Mouse (Mus musculus) erythroblast, adult 5-6 weeks (primary cell): ENCODE measurements at regions not wholly inside any gene's neighbourhood (a gene's known extent, or its start where the extent isn't known, plus 50 kb on each side); places are given as distances from the start of the nearest gene placed in this dataset.

Experiments
- ATAC-seq: replicated peaks from 2 replicates; pipeline ENCODE4 v1.8.0; 2016; ENCODE audit warnings: moderate number of reproducible peaks, mild to moderate bottlenecking, moderate TSS enrichment, inconsistent platforms; ENCODE audit not compliant: poor library complexity, low FRiP score, severe bottlenecking

DNA sequence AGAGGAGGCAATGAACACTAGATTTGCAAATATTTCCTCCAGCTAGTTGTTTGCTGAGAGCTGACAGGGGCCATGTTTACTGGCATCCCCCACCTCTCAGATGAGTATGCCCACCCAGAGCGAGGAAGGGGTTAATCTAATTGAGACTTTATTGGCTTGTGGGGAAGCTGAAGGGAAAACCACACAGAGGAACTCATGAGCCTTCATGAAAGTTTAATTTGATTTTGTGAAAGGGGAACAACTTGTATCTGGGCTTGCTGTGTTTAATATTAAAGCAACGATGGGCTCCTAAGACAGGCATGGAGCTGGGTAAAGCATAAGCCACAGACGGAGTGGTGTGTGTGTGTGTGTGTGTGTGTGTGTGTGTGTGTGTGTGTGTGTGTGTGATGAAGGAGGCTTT is 2146.2 kb upstream of the Lrrc6 start:
- no peak for ATAC-seq

DNA sequence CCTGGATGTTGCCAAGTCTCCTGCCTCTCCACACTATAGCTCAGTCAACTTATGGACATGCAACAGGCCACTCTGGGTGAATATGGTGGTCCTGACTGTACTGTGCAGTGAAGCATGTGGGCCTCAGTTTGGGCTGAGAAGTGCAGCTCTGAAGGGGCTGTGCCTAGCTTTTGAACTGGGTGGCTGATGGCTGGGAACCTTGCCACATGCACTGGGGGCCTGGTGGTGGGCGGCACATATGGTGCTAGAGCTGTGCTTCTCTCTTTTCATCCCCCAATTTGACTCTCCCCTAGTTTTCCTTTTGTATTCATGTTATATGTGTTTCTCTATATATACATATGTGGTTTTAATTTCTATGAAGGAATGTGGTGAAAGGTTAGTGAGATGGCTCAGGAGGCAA is 2144.2 kb upstream of the Lrrc6 start:
- ATAC-seq, result no peak

DNA sequence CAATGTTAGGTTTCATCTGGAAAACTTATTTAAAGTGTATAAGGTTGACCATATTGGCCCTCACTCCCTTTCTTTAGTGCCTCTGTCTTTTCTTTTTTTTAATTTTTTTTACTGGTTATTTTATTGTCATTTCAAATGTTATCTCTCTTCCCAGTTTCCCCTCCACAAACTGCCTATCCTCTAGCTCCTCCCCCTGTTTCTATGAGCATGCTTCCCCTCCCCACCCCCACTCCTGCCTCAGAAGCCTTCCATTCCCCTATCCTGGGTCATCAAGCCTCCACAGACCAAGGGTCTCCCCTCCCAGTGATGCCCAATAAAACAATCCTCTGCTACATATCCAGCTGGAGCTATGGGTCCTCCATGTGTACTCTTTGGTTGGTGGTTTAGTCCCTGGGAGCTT is 2134.9 kb upstream of the Lrrc6 start:
- ATAC-seq, result no peak

DNA sequence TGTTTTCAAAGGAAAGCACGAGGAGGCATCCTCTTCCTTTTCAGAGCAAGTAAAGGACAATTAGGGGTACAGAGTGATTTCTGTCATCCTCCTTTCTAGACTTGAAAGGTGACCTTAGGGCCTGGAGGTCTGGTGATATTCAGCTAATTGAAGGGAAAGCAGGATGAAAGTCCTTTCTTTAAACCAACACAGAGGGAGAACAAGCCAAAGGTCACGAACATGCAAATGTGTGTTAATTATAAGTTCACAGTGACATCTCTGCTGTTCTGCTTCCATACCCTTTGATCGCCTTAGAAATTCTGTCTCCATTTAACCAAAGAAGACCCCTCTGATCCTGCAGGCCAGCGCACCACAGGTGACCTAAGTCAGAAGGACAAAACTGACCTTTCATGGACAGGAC is 2126.3 kb upstream of the Lrrc6 start:
- no peak for ATAC-seq

DNA sequence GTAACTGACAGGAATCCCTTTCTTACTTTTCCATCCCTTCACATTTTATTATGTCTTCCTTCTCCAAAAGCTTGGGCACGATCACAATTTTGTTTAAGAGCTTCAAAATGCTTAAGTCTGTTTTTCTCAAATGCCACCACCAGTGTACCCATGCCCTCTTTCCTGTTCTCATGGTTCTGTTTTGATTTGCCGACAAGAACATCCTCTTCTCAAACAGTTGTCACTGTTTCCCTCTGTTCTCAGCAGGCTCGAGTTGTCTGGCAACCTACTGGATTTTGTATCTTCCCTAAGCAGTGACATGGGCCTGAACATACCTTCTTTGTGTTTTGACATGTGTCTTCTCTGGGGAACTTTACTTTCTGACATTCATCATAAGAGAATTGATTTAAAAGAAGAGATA is 2124.1 kb upstream of the Lrrc6 start:
- no peak for ATAC-seq

DNA sequence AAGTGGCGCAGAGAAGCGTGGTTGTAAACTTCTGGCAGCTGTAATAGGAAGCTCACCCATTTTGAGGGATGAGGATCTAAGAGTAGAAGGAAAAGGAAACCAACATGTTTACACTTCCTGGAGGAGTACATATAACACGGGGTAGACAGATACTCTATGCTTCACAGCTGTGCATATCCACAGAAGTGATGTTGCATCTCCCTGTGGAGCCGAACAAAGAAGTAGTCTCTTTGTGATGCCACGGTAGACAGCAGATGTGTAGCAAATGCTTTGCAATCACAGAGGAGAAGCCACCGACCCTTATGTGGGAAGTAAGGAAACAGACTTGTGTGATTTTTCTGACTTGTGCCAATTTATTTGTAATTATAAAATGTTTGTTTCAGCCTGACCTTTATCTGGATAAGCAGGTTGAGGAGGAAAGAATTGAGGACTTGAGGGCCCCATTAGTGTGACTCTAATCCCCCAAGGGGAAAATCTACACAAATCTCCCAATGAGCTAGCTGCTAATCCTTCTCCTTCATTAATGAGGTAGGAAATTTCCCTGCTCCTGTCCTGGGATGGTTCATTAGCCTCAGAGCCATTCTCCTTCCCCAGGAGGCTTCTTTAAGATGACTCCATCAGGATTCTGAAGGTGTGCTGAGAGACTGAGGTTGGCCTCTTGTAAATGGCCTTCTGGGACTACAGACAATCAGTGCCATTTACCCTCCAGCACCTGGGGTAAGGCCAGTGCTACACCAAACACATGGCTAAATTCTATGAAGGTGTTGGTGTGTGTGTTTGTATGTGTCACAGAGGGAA is 2119.9 kb upstream of the Lrrc6 start:
- ATAC-seq, result no peak

DNA sequence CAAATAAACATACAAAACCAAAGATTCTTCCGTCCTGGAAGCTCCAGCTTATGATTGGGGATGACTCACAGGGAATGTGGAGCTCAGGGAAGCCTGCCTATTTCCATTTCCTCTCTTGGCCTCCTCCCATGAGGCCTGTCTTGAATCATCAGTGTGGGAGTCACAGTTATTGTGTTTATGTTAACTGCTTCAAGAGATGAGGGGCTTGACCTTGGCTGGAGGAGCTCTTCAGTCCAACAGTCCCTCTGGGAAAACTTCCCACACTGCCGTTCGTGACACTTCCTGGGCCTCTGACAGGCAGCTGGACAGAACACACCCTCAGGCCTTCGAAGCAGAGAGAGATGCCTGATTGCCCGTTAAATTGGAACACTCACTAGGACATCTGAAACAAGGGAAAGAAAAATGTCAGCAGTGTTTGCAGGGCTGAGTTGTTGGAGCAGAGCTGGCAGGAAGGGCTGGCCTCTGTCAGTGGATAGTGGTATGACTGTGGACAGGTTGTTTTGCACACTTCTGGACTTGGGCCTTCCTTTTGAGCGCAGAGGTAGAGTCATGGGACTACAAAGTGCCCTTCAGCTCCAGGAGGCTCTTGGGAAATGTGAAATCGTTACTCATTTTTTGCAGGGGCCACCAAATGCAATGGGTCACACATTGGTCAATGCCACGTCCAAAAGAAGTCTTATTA is 2105.5 kb upstream of the Lrrc6 start:
- ATAC-seq, result no peak

DNA sequence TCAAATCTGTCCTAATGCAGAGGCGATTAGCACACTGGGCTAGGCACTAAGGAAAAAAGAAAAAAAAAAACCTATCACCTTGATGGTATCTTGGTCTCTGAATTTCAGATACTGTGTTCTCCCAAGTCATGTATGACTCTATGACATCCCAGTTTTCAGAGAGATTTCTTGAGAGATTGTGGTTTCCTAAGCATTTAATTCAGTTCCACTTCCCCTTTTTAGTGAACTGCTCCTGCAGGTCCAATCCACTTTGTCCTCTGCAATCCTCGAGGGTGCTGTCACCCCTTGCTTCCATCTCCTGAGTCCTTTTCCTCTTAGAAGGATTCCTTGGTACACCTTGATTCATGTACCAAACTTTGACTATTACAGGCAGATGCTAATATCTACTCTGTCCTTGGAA is 2104.8 kb upstream of the Lrrc6 start:
- no peak for ATAC-seq

DNA sequence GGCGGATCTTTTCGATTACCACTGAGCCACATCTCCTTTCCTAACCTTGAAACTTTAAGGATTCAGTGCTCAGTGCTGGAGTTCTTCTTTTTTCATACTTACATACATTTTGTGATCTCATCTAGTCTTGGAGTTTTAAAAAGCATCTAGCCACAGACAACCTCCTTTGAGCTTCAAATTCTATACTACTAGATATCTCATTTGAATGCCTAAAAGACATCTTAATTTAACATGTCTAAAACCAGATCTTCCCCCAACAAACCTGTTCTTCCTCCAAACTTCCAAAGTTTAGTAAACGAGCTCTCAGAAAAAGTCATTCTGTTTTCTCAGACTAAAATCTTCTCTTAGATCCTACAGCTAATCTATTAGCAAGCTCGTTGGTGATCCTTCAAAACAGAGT is 2081.5 kb upstream of the Lrrc6 start:
- ATAC-seq, result no peak

DNA sequence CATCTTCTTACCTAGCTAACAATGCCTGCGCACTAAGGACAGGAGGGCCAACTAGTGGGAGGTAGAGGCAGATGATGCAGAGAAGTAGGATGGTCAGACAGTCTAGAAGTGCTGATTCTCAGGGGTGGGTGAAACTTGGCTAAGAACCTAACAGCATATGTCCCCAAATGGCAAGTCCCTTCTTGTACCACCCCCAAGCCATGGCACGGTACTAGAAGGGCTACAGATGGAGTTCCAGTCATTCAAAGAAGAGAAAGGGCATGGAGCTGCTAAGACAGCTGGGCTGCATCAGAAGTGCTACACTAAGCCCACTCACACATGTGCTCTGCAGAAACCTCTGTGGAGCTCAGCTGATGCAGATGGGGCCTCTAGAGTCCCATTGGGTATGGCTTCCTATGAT is 2078.8 kb upstream of the Lrrc6 start:
- no peak for ATAC-seq

DNA sequence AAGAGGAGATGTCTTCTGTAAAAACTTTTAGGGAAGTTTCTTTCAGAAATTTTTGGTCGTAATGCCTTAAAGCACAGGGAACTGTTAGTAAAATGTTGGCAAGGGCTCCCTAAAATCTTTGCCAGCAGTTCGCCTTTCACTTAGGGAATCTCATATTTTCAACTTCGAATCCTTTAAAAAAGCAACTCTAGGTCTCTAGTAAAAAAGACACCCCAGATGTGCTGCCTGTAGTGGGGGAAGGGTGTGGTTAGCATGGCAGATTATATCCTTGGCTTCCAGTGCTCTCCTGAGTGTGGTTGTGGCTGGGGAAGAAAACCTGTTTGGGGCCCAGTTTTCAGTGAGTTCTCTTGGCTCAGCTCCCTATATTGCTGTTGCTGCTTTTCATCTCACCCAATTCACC is 2059.9 kb upstream of the Lrrc6 start:
- no peak for ATAC-seq

DNA sequence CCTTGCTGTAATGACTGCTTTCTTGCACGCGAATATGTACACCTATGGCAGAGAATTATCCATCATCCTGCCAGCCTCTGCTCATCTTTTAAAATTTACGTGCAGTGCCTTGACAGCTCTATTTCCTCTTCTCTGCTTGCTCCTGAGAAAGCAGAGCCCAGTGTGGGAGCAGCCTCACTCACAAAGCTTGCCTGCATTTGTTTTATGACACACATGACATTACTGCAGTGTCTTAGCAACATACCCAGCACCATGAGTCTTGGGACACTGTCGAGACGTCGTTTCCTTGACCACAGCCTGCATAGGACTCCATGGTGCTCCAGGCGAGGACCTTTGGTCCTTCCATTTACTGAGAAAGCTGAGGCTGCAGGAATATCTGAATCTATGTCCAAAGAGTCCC is 2055.4 kb upstream of the Lrrc6 start:
- no peak for ATAC-seq

DNA sequence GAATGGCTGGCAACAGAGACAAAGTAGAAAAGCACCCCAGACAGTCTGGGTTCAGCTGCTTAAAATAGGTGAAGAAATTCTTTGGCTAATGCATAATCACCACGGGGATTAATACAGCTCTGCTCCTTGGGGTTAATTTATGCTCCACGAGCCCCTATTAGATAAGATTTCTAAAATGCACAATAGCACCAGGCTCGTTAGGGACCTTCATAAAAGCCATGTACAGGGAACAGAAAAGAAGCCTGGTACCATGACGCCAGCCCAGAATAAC is 2035.3 kb upstream of the Lrrc6 start:
- ATAC-seq, result no peak

DNA sequence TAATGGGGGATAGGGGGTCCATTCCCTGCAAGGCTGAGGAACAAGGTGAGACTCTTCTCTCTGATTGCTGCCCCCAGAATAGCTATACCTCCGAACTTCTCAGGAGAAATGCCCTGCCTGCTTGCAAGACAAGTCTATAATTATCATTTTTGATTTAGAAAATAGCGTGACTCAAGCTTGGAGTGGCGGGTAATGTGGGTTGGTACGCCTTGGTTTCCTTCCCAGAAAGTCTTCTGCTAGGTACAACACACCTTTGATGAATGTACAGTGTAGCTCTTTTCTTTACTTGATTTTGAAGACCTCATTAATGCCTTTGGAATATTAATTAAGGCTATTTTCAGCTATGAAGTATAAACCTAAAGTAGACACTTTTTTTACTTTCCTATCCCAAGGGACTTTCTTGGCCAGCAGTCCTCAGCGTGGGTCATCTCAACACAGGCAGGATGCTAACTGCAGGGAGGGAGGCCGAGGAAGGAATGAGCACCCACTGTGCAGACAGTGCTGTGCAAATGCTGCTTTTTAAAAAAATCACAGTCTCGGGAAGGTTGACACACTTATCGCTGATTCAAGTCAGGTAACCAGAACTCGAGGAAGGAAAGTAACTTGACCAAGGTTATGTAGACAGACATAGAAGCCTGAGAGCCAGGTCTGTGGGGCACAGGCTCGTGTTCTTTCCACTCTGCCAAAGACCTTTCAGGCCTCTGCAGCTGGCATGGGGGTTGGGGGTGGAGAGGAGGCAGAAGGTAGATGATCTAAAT is 2034.8 kb upstream of the Lrrc6 start:
- no peak for ATAC-seq

DNA sequence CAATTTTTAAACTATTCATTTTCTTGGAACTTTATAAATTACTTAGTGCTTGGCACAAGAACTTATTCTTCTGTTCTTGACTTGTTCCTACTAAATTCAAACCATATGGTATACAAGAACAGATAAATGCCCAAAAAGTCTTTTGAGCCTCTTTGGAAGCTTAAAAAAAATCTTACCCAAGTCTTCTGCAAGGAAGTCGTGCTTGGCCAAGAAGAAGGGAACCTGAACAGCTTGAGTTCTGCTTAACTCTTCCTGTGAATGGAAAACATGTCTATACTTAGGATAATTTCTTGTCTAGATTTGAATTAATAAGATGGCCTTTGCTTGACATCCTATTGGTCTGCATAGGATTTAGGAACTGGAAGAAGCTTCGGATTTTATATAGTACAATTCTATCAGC is 2020.0 kb upstream of the Lrrc6 start:
- no peak for ATAC-seq

DNA sequence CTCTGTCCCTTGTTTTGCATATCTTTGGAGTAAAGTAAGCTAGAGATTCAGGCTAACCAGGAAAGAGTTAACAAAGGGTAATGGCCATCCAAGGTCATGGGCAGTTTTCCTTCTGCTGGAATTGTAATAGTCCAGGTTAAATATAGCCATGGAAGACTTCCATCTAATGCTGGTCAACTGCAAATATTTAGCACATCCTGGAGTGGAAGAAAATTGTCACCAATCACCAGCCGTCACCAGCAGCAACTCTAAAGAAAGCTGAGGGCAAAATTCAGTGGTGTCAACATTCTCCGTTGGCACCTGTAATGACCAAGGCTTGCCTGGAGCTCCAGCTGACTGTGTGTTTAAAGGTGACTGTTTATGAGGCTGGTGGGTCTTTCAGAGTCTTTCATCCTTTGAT is 2011.7 kb upstream of the Lrrc6 start:
- ATAC-seq, result no peak

DNA sequence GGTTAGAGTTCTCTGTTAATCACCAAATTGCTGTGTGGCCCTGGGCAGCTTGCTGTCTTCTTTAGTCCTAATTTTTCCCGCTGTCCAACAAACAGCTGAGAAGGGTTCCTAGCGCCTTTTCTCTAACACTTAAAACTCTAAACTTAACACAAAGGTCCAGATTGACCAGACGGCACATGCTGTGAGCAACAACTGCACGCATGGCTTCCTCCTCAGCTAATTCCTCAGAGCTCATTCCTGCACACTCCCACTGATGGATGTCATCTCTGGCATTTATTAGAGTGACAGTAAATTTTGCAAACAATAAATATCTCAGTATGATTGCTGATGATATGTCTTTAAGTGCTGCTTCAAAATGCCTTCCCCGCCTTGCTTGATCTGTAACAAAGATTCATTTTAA is 2007.5 kb upstream of the Lrrc6 start:
- ATAC-seq, result no peak

DNA sequence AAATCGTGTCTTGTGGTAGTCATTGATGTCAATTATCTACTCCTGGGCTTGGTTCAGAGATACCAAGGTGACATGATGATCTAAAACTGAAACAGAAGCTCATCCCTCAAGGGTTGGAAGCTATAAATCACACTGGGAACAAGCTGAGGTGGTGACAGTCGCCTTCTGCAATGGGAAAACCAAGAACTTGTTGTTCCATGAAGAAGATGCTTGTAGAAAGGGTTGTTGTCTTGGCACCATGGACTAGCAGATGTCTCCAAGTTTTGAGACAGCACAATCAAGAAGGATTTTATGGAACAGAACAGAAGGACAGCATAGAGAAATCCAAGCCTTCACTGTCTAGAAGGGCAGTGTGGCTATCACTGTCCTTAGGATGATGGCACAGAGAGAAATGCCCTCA is 2005.4 kb upstream of the Lrrc6 start:
- no peak for ATAC-seq

DNA sequence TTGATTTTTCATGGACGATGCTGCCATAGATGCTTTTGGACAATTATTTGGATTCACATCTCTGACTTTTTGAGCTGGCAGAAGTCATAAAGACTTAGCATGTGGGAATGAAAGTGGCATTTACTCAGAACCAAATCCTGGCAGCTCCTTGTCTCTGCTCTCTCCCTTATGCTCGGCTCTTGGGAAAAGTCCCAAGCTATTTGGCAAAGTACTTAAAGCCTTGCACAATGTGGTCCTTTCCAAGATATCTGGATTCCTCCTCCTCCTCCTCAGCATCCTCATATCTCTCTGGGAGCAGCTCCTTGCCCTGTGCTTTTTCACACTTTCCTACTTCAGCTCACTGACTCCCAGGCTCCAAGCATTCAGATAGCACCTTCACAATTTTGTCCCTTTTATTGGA is 1995.7 kb upstream of the Lrrc6 start:
- ATAC-seq, result no peak

DNA sequence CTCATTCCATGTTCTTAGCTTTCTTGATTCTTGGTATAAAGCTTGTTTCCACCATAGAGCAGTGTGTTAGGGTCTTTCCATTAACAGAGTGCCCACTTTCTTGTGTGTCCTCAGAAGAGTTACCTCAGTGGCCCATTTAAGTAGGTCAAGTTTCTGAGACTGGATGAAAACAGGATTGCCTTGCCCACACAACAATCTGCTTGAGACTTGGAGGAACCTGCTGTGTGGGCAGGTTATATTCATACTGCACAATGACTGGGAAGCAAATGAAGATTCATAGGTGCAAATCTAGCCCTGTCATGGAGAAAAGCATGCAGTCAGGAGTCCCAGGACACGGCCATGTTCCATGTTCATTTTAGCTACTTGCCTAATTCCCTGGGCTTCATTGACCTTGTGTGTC is 1984.1 kb upstream of the Lrrc6 start:
- ATAC-seq, result no peak

DNA sequence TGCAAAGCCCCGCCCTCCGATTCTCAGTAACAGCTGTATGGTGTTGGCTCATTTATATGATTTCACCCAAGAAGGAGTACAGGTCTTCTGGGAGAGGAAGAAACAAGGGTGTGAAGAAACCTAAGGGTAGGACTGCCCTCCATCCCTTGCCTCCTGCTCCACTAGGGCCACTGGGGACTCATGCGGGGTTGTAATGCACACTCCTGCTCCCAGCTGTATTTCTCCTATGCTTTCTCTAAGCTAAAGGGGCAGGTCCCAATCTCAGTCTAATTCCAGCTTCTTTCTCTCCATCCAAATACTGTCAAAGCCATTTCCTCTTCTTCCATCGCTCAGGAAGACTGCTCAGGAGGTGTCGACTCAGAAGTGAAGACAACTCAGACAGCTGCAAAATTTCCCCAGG is 1977.0 kb upstream of the Lrrc6 start:
- ATAC-seq, result no peak
